Mouse (Mus musculus) monocyte, adult 5-6 weeks (primary cell): ENCODE data around the gene Plpp1. TPM values are rescaled to one million over a fixed set of nuclear protein-coding genes. Genes with fewer than 3 reads are reported as not detected.

ENCODE experiments used
- ATAC-seq: fragments of 153-309, 156-312 bp; replicated peaks from 2 replicates; pipeline ENCODE4 v1.8.0; 2017; ENCODE audit warnings: mild to moderate bottlenecking; ENCODE audit not compliant: low TSS enrichment, insufficient number of reproducible peaks, severe bottlenecking, poor library complexity, low FRiP score
- total RNA-seq: library from RNA; stranded (forward); fragments of 200-1000, 200-491, 200-594 nt; gene quantifications from 3 replicates; pipeline ENCODE4 v1.2.3, GENCODE M21; 2017

Gene Plpp1
- total RNA-seq, 1 experiment from 2014 or later = 1.8 TPM

- no peak for ATAC-seq
These were observed 7.5 kb downstream of the Plpp1 start for GRCm38 (mm10) chr13:112807936-112808667.

DNA sequence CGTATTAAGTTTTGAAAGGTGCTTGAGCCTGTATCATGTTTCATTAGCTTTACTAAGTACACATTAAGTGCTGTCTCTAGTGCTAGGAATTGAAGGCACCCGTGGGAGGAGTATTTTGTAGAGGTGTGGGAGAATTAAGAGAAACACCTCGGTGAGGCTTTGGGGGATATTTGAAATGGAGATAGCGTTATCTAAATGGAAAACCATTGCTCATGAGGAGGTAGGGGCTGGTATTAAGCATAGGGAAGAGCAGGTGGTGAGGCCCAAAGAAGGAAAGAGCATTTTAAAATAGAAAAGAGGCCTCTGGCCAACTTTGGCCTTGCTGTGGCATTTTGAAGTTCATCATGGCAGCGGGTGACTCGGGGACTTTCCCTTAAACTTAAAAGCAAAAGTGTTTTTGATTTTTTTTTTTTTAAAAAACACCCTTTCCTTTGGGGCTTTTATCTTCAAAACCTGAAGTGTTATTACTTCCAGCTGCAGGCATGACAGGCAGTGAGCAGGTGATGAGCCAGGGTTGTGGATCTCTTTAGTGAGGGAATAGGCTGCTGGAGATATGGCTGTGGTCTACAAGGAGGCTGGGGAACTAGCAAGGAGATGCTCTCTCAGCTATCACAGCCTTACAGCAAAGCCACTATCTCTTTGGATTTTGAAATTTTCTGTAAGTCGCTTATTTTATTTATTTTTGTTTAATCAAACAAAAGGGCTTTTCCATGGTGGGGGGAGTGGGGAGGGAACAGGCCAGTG, 9.1 kb downstream of the Plpp1 start:
- no peak for ATAC-seq

GRCm38 (mm10) chr13:112810248-112810645, 9.7 kb downstream of the Plpp1 start:
- ATAC-seq = no peak

DNA sequence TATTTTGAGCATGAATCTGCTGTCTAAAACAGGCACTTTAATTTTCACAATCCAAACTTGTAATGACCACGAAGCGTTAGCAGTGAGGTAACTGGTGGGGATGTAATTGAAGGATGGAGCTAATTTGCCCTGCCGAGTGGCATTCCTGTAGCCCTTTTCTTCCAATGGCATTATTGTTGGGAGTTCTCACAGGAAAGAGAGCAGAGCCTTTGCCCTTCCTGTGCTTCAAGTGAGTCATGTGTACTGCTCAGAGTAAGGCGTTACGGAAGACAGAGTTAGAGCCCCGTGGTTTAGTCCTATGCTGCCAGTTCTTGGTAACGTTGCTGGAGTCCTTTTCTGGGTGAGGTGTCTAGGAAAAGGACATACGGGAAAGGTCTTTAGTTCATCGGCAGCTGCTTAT, 10.2 kb downstream of the Plpp1 start:
- ATAC-seq = no peak

DNA sequence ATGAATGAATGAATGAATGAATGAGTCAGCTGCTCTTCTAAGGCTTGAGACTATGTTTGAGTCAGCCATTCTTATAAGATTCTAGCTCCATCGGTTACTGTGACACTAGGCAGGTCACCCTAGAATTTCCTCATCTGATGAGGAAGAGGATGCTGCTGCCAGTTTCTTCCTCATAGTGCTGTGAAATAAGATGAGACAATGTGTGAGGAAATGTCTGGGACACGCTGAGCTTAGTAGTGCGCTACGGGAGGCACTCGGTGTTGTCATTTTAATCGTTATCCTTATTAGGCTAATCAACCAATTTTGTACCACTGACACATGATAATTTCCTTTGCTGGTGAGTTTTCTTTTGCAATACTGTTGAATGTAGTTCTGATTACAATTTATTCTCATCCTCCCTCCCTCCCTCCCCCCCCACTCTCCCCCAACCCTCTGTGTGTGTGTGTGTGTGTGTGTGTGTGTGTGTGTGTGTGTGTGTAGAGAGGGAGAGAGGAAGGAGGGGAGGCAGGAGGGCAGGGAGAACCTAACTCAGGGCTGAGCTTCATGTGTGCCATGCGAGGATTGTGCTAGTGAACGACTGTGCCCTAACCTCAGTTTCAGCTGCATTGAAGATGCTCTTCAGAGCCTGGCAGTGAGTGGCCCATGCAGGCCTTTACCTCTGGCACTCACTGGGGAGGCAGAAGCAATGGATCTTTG, 11.3 kb downstream of the Plpp1 start:
- ATAC-seq = no peak

DNA sequence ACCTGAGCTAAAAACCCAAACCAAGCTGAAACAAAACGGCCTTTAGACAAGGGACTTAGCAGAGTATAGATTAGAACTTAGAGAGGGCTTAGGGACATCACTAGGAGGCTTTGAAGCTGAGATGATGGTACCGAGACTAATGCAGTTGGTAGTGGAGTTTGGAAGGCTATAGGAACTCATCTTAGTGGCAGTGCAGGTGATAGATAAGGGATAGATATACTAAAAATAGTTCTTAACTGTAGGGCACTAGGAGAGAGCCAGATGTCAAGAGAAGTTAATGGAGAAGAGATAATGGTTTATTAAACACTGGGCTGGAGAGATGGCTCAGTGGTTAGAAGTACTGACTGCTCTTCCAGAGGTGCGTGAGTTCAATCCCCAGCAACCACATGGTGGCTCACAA, 15.4 kb downstream of the Plpp1 start:
- no peak for ATAC-seq

DNA sequence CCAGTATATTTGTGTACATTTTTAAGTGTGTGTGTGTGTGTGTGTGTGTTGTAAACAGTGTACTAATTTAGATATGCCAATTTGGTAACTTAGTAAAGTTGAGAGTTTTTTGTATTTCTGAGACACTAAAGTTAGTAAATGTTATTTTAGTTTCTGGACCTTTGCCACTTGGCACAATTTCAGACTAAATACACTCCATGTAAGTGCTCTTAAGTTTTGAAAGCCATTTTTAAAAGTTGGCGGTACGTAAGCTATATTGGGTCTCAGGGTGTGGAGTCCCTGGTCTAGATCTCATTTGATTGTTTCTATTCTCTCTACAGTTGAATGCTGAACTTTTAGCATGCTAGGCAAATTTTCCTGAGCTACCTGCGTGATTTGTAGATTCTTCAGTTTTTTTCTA, 17.5 kb downstream of the Plpp1 start:
- ATAC-seq = no peak

DNA sequence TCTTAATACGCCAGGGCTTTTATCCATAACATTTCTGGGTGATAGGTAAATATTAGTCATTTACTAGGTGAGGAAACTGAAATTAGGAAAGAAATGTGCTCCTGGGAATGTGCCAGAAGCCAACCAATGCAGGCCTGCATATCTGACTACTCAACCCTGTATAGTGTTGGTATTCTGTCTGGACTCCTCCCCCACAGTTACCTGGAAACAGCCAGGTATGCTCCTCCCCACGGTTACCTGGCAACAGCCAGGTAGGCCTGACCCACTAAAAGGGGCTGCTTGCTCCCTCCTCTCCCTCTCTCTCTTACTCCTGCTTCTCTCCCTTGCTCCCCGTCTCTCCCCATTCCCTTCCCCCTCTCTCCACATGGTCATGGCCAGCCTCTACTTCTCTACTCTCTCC, 21.8 kb downstream of the Plpp1 start:
- ATAC-seq = no peak

DNA sequence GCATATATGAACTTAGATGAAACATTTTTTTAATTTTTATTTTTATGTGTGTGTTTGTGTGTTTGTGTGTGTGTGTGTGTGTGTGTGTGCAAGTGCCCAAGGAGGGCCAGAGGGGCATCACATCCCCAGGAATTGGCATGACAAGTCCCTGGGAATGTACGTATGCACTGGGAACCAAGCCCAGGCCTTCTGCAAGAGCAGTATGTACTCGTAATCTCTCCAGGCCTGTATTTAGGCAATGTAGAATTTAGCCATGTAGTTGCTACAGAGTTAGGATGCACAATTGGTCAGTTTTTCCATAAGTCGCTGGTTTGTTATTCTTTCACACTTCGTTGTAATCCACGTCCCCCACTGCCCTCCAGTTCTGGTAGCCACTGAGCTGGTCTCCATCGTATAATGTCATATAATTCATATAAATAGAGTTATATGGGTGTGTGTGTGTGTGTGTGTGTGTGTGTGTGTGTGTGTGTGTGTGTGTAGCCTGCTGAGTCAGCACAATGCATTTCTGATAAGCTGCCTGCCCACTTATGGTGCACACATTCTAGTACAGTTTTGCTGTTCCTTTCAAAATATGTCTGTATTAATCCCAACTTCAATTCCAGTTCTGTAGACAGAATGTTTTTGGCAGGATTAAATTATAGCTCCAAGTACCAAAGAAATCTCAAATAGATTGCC, 22.8 kb downstream of the Plpp1 start:
- no peak for ATAC-seq

GRCm38 (mm10) chr13:112823911-112824648, 23.5 kb downstream of the Plpp1 start:
- ATAC-seq = no peak

DNA sequence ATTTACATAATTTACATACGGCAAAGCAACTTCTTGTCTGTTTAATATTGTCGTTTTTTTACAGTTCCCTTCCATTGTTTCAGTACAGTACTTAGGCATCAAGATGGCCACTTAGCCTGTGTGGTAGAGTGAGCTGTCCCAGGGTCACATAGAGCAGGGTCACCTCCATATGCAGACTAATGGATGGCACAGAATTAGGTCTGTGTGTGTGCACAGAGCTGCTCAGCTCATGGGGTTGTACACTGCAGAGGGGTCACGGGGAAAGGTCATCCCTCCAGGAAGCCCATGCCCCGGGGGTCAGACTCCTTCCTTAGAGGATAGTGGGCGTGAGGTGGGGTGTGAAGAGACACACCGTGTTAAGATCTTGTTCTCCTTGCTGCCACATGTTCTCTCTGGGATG, 24.9 kb downstream of the Plpp1 start:
- ATAC-seq = no peak

DNA sequence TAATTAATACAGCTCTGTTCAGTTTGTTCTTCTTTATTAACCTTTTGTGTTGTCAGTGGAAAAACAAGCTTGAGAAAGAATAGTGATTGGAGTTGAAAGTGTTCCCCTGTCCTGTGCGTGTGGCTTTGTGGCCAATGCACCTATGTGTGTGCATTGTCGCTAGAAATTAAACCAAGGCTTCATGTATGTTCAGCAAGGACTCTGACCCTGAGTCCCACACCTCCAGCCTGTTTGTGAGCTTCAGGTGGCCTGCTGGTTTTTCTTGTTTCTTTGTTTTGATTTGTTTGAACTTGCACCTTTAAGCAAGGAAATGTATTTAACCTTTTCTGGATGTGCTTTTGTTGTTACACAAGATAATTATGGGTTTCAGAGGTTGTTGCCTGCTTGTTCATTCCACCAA, 29.0 kb downstream of the Plpp1 start:
- no peak for ATAC-seq

DNA sequence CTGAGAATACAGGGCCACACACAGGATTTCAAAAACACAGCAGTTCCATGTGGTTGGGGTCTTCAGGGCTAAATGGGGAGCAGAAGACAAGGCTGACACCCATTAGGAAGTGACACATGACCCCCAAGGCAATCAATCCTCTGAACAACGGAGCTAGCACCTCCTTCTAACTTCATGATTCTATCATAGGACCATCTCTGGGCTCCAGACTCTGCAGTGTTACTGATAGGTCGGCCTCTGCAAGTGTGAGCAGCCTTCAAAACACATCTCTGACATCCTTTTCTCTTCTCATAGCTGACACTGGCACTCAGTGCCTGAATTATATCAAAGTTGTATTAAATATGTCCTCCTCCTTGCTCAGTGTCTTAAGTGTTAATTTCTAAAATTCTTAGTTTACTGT, 32.0 kb downstream of the Plpp1 start:
- no peak for ATAC-seq

- no peak for ATAC-seq
These were observed 32.8 kb downstream of the Plpp1 start for GRCm38 (mm10) chr13:112833253-112833894.

GRCm38 (mm10) chr13:112833895-112834263, 33.3 kb downstream of the Plpp1 start:
- ATAC-seq = no peak

GRCm38 (mm10) chr13:112835113-112835512, 34.5 kb downstream of the Plpp1 start:
- no peak for ATAC-seq

- ATAC-seq = no peak
These were observed 36.4 kb downstream of the Plpp1 start for GRCm38 (mm10) chr13:112836951-112837350.

DNA sequence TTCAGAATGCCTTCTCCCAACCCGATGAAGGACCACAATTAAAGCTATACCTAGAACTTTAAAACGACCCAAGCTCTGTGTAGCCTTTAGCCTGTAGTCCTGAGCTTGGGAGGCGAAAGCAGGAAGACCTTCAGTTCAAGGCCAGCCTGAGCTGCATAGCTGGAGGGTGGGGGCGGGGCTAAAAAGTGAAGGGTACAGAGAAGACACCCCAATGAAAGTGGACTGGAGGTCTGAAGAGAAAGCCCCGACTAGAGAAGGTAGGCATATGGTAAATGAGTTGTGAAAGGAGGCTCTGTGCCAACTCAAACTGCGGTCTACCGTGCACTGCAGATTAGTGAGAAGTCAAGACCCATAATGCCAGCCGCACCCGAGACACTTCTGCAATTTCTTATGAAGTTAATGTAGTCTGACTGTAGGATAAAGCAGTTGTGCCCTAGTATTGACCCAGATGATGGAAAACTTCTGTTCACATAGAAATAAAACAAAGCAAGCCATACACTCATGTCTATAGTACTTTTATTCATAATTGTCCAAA, 37.1 kb downstream of the Plpp1 start:
- no peak for ATAC-seq
